Mouse (Mus musculus): ENCODE results near the gene Efcab11. TPM values are rescaled to one million over a fixed set of nuclear protein-coding genes. Genes with fewer than 3 reads are reported as not detected.

The Efcab11 gene
- total and polyA plus RNA-seq, 3 experiments: 0.06 to 0.13 TPM; not detected in 1

- intact Hi-C loops (cut with DNase I): no loop called here
- 92% methylated on average over 2 of the region's 2 CpGs for WGBS
Observed at GRCm38 (mm10) chr12:99849996-99850395, 34.2 kb downstream of the Efcab11 start.

GRCm38 (mm10) chr12:99844951-99845350 is 39.3 kb downstream of the Efcab11 start:
- Histone ChIP-seq H3K79me2 (replicated peaks; ENCODE audit: control insufficient read depth, insufficient read depth, low read length) (no peaks in the 10 kb centered on the region), H3K4me1 (ENCODE audit: control insufficient read depth, insufficient read depth, low read length) (no peaks in the 10 kb centered on the region), H3K9ac (ENCODE audit: low read depth, low read length) (no peak overlapping the region), H3K27me3 (ENCODE audit: control insufficient read depth, insufficient read depth, low read length) (no peaks in the 10 kb centered on the region), H3K36me3 (ENCODE audit: control insufficient read depth, insufficient read depth, low read length) (no peaks in the 10 kb centered on the region), H3K4me3 (no peak overlapping the region), H3K27ac (no peak overlapping the region)
- TF ChIP-seq POLR2A (IDR thresholded peaks at IDR 0.05; ENCODE audit: insufficient read depth, low read depth, low read length) (no peak), CTCF (IDR thresholded peaks at IDR 0.05) (no peak), EP300 (IDR thresholded peaks at IDR 0.05; ENCODE audit: insufficient read depth, low read depth, low read length) (no peak)
- no peak for DNase-seq
- intact Hi-C loops (cut with DNase I): no loop called here
- WGBS: 91% methylated on average over 8 of the region's 8 CpGs

More at GRCm38 (mm10) chr12:99849996-99850395, 34.2 kb downstream of the Efcab11 start:
- Histone ChIP-seq H3K79me2 (replicated peaks; ENCODE audit: control insufficient read depth, insufficient read depth, low read length) (no peaks in the 10 kb centered on the region), H3K9ac (ENCODE audit: low read depth, low read length) (no peak overlapping the region), H3K4me3 (no peak overlapping the region), H3K36me3 (ENCODE audit: control insufficient read depth, insufficient read depth, low read length) (no peaks in the 10 kb centered on the region), H3K4me1 (ENCODE audit: control insufficient read depth, insufficient read depth, low read length) (no peaks in the 10 kb centered on the region), H3K27me3 (ENCODE audit: control insufficient read depth, insufficient read depth, low read length) (no peaks in the 10 kb centered on the region), H3K27ac (no peak overlapping the region)
- DNase-seq: no peak
- 0 out of 2 replicates have a peak, but pooled peaks have one; percentile 4 for TF ChIP-seq CTCF (IDR thresholded peaks at IDR 0.05)
- no peak for TF ChIP-seq EP300 (IDR thresholded peaks at IDR 0.05; ENCODE audit: insufficient read depth, low read depth, low read length)

GRCm38 (mm10) chr12:99838703-99839102 is 45.5 kb downstream of the Efcab11 start:
- WGBS: 95% methylated on average over 14 of the region's 14 CpGs
- intact Hi-C loops (cut with DNase I): loop anchor here (2.0 to 10.0 kb wide), 3 partner anchors 444 to 754 kb away; no protein-coding TSS in a partner anchor
- DNase-seq: no peak
- no peaks in the 10 kb centered on the region for H3K4me1 ChIP-seq (ENCODE audit: control insufficient read depth, insufficient read depth, low read length)
- H3K9ac ChIP-seq (ENCODE audit: low read depth, low read length): no peak overlapping the region
- H3K36me3 ChIP-seq (ENCODE audit: control insufficient read depth, insufficient read depth, low read length): no peaks in the 10 kb centered on the region
- TF ChIP-seq POLR2A (IDR thresholded peaks at IDR 0.05; ENCODE audit: insufficient read depth, low read depth, low read length) (no peak), CTCF (IDR thresholded peaks at IDR 0.05) (peak; percentile 68), EP300 (IDR thresholded peaks at IDR 0.05; ENCODE audit: insufficient read depth, low read depth, low read length) (no peak)
- no peaks in the 10 kb centered on the region for H3K79me2 ChIP-seq (replicated peaks; ENCODE audit: control insufficient read depth, insufficient read depth, low read length)
- H3K27ac ChIP-seq: no peak overlapping the region
- H3K4me3 ChIP-seq: no peak overlapping the region
- no peaks in the 10 kb centered on the region for H3K27me3 ChIP-seq (ENCODE audit: control insufficient read depth, insufficient read depth, low read length)

- intact Hi-C loops (cut with DNase I): loop anchor here (2.0 to 10.0 kb wide), 3 partner anchors 443 to 753 kb away; no protein-coding TSS in a partner anchor
- no peak overlapping the region for H3K27ac ChIP-seq
- H3K79me2 ChIP-seq (replicated peaks; ENCODE audit: control insufficient read depth, insufficient read depth, low read length): no peaks in the 10 kb centered on the region
- H3K9ac ChIP-seq (ENCODE audit: low read depth, low read length): no peak overlapping the region
- WGBS: 90% methylated on average over 11 of the region's 11 CpGs
- H3K27me3 ChIP-seq (ENCODE audit: control insufficient read depth, insufficient read depth, low read length): no peaks in the 10 kb centered on the region
- TF ChIP-seq CTCF (IDR thresholded peaks at IDR 0.05) (no peak), EP300 (IDR thresholded peaks at IDR 0.05; ENCODE audit: insufficient read depth, low read depth, low read length) (no peak), POLR2A (IDR thresholded peaks at IDR 0.05; ENCODE audit: insufficient read depth, low read depth, low read length) (no peak)
- DNase-seq: no peak
- H3K4me1 ChIP-seq (ENCODE audit: control insufficient read depth, insufficient read depth, low read length): no peaks in the 10 kb centered on the region
- H3K4me3 ChIP-seq: no peak overlapping the region
- no peaks in the 10 kb centered on the region for H3K36me3 ChIP-seq (ENCODE audit: control insufficient read depth, insufficient read depth, low read length)
Observed at GRCm38 (mm10) chr12:99838109-99838508, 46.1 kb downstream of the Efcab11 start.

GRCm38 (mm10) chr12:99837528-99837927 is 46.7 kb downstream of the Efcab11 start:
- WGBS: 89% methylated on average over 5 of the region's 5 CpGs
- Histone ChIP-seq H3K27me3 (ENCODE audit: control insufficient read depth, insufficient read depth, low read length) (no peaks in the 10 kb centered on the region), H3K9ac (ENCODE audit: low read depth, low read length) (no peak overlapping the region), H3K4me3 (no peak overlapping the region), H3K27ac (no peak overlapping the region), H3K79me2 (replicated peaks; ENCODE audit: control insufficient read depth, insufficient read depth, low read length) (no peaks in the 10 kb centered on the region), H3K36me3 (ENCODE audit: control insufficient read depth, insufficient read depth, low read length) (no peaks in the 10 kb centered on the region), H3K4me1 (ENCODE audit: control insufficient read depth, insufficient read depth, low read length) (no peaks in the 10 kb centered on the region)
- no peak for TF ChIP-seq CTCF (IDR thresholded peaks at IDR 0.05)
- TF ChIP-seq POLR2A (IDR thresholded peaks at IDR 0.05; ENCODE audit: insufficient read depth, low read depth, low read length): no peak
- TF ChIP-seq EP300 (IDR thresholded peaks at IDR 0.05; ENCODE audit: insufficient read depth, low read depth, low read length): no peak
- DNase-seq: no peak
- intact Hi-C loops (cut with DNase I): loop anchor here (5.0 to 10.0 kb wide), 2 partner anchors 443 to 740 kb away; no protein-coding TSS in a partner anchor

GRCm38 (mm10) chr12:99836404-99837131 is 47.7 kb downstream of the Efcab11 start:
- no peak overlapping the region for H3K9ac ChIP-seq (ENCODE audit: low read depth, low read length)
- H3K79me2 ChIP-seq (replicated peaks; ENCODE audit: control insufficient read depth, insufficient read depth, low read length): no peaks in the 10 kb centered on the region
- intact Hi-C loops (cut with DNase I): loop anchor here (5.0 to 10.0 kb wide), 2 partner anchors 442 to 739 kb away; no protein-coding TSS in a partner anchor
- no peak overlapping the region for H3K4me3 ChIP-seq
- DNase-seq: peak in 1 of 2 experiments; percentile 9
- H3K27ac ChIP-seq: no peak overlapping the region
- no peaks in the 10 kb centered on the region for H3K36me3 ChIP-seq (ENCODE audit: control insufficient read depth, insufficient read depth, low read length)
- TF ChIP-seq CTCF (IDR thresholded peaks at IDR 0.05) (no peak), EP300 (IDR thresholded peaks at IDR 0.05; ENCODE audit: insufficient read depth, low read depth, low read length) (no peak), POLR2A (IDR thresholded peaks at IDR 0.05; ENCODE audit: insufficient read depth, low read depth, low read length) (no peak)
- 78% methylated on average over 20 of the region's 20 CpGs for WGBS
- H3K4me1 ChIP-seq (ENCODE audit: control insufficient read depth, insufficient read depth, low read length): no peaks in the 10 kb centered on the region
- no peaks in the 10 kb centered on the region for H3K27me3 ChIP-seq (ENCODE audit: control insufficient read depth, insufficient read depth, low read length)

Measured in heart, adult 2 months (tissue).